Mouse (Mus musculus) cerebral cortex, adult 2 months (tissue): ENCODE results near the gene Nudt17.

Source experiments
- WGBS: fragments of 180-500 bp; shearing (Covaris S2); methylation state at CpG from one replicate; pipeline ENCODE4 v1.1.7; 2018; 5-methylcytosine and 5-hydroxymethylcytosine counted together

Nudt17 gene

DNA sequence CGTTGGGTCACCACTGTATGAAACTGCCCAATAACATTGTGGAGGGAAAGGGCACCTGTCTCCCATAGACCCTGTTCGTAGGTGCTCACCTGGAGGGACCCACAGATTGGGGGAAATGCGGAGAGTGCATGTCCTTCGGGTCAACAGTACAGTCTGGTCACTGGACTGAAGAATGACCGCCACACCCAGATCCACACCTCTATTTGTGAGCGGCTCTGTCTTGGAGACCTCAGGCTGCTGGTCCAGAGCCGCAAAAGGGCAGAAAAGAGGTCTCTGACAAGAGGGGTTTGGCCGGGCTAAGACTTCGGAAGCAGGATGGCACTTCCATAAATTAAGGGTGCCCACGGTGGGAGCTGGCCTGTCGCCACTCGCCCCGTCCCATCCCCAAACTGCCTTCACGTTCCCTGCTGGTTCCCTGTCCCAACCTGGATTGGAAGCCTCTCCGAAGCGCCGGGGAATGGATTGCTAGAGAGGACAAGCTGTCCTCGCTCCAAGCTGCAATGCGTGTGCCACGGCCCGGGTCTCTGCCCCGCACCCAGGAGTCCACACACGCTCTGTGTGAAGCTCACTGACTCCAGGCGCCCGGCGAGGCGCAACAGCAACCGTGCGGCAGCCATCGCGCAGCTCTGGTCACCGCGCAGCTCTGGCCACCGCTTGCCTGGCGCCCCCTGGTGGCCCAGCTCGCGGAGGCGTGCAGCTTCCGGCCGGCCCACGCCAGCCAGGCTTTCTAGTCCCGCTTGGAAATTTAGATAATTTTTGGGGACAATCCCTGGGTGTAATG lies at the start of gene Nudt17:
Gene Nudt17, minus strand, starts transcription at position 660 of the 781 bp plus-strand sequence.
- 5% methylated on average over 42 of the region's 42 CpGs for WGBS

DNA sequence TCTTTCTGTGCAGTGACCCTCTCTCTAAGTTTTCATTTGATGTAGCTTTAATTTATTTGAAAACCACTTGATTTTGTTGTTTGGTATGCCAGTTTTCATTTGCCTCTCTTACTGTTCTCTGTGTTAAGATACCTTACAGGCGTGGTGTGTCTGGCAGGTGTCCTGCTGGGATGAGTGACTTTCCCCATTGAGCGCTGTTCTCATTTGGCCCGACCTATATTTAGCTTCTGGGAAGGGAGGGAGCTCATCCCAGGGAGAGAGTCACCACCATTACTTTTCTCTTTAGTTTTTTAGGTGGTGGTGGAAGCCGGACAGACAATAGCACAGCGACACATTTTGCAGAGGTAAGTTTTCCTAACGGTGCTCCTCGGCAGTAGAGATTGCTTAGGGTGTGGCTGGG lies 49.3 kb upstream of the Nudt17 start:
- 58% methylated on average over 7 of the region's 7 CpGs for WGBS

DNA sequence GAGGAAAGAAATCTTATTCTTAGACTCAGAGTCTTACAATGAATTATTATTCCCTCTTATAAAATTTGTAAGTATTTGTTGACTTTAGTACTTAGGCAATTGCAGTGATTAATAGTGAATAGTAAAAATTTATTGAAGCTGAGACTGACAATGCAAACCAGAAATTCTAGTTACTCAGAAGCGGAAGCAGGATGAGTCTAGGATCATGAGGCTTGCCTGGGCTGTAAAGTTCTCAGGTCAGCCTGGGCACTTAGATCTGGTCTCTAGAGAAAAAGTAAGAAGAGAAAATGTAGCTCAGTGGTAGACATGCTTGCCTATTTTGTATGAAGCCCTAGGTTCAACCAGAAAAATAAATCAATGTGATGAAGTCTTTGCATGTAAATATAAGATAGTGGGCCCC lies 47.6 kb upstream of the Nudt17 start:
- WGBS: 96% methylated on average over 1 of the region's 1 CpGs

DNA sequence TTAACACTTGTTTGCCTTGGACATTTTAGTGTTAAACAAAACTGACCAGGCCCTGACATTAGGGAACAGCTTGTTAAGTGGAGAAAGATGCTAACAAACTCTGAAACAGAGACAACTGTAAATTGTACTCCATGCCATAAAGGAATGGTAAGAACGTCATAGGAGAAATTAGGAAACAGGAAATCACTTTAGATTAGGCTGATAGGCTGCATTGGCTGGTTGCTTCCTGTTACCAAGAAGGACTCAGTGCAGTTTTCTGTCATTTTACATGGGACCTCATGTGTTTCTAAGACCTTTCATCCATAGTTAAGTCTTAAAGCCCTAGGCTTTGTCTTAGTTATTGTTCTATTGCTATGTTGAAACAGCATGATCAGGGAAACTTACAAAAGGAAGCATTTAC lies 38.5 kb upstream of the Nudt17 start:
- 78% methylated on average over 1 of the region's 1 CpGs for WGBS

DNA sequence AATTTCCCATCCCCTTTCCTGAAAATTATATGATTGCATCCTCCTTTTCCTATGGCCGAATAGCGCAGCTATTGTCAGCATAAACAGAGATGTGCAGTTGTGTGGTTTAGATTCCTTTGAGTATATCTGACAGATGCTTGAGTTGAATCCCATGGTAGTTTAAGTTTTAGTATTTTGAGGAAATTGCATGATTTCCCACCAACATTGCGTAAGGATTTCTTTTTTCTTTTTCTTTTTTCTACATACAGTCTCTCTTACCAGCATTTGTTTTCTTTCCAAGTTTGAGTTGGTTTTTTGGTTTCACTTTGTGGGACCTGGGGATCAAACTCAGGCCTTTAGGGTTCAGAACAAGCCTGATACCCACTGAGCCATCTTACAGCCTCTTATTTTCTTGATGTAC lies 36.0 kb upstream of the Nudt17 start:
- WGBS: 86% methylated on average over 3 of the region's 3 CpGs

DNA sequence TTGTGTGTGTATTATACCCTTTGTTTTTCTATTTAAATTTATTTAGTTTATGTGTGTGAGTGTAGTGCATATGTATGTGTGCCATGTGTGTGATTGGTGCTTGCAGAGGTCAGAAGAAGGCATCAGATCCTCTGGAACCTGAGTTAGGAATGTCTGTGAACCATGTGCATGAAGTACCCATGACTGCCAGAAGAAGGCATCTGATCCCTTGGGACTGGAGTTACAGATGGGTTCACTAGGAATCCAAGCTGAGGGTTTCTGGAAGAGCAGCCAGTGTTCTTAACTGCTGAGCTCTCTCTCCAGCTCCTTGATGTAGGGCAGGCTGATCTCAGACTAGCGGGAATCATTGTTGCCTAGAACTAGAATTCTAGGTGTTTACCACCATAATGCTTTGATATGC lies 29.6 kb upstream of the Nudt17 start:
- WGBS: 91% methylated on average over 1 of the region's 1 CpGs

DNA sequence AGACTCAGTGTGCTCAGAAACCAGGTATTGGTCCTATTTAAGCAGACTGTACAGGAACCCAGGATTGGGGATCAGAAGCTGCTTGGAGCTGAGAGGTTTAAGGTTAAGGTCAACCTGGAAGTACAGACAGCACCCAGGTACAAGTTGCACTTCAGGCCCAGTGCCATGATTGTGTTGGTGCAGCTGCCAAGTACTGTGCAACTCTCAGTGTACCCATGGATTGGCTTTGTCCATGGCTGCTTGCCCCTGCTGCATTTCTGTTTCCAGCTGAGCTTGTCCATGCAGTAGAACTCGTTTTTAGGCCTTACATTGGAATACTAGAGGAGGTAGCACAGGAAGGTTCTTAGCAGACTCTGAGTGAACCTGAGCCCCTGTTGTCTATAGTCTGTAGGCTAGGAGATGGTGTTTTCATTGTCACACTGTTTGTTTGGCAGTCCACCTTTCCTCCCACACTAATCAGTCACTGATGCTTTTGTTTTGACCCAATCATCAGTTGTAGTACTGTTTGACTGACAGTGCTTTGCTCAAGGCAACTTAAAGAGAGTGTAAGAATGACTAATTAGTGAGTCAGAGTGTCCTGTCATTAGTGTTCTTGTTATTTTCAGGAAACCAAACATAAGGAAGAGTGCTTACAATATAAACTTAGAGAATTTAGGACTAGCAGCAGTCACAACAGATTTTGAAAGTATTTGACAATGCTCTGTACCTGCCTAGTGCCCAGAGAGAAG lies 28.8 kb upstream of the Nudt17 start:
- WGBS: 35% methylated on average over 1 of the region's 1 CpGs

DNA sequence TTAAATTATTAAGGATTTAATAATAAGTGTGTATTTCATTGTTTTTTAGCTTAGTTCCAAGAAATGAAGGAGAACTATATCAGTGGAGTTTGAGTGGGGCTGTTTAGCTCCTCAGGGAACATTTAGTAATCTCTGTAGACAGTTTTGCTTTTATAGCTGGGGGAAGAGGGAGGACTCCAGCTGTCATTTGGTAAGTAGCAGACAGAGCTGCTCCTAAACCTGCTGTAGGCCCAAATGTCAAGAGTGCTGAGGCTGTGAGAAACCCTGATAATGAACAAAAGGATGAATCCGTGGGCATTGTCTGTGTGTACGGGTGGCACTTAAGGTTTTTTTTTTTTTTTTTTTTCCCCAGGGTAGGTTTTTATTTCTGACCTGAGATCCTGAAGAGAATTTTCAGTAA lies 26.8 kb upstream of the Nudt17 start:
- 46% methylated on average over 2 of the region's 2 CpGs for WGBS

DNA sequence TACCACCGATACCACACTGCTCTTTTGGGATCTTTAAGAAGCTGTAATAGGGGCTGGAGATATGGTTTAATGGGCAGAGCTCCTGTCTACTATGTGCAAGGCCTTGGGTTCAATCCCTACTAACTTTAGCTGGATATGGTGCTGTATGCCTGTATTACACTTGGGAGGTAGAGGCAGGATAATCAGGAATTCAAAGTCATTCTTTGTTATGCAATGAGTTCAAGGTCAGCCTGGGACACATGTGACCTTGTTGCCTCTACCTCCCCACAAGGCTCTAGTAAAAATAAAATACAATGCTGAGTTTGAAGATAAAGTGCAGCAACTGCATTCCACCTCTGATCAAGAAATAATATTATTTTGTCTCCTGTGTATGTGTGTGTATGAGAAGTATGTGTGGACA lies 25.6 kb upstream of the Nudt17 start:
- WGBS: 100% methylated on average over 1 of the region's 1 CpGs

DNA sequence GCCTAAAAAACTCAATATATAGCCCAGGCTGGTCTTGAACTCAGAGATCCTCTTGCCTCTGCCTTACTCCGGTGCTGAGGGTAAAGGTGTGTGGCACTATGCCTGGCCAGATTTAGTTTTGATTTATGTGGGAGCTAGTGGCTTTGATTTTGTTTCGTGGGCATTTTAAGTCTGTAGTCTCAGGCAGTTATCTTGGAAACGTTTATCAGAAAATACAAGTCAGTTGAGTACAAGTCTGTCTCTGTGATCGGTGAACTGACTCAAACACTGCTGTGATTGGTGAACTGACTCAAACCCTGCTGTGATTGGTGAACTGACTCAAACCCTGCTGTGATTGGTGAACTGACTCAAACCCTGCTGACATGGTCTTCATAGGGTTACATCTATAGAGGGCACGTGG lies 22.4 kb upstream of the Nudt17 start:
- WGBS: 55% methylated on average over 5 of the region's 5 CpGs

DNA sequence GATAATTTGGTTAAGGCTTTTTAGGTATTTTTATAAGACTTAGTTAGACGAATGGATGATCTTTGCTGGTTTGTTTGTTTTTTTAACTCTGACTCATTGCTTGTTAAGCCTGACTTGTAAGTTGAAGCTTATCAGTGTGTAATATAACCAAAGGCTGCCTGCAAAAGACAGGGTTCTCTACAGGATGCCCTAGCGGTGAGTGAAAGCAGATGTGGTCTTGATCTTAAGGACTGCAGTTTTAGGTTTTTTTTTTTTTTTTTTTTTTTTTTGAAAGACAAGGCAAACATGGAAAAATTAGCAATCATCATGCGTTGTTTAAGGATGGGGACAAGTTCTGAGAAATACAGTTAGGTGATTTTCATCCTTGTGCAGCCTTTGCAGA lies 21.0 kb upstream of the Nudt17 start:
- WGBS: 41% methylated on average over 3 of the region's 3 CpGs

DNA sequence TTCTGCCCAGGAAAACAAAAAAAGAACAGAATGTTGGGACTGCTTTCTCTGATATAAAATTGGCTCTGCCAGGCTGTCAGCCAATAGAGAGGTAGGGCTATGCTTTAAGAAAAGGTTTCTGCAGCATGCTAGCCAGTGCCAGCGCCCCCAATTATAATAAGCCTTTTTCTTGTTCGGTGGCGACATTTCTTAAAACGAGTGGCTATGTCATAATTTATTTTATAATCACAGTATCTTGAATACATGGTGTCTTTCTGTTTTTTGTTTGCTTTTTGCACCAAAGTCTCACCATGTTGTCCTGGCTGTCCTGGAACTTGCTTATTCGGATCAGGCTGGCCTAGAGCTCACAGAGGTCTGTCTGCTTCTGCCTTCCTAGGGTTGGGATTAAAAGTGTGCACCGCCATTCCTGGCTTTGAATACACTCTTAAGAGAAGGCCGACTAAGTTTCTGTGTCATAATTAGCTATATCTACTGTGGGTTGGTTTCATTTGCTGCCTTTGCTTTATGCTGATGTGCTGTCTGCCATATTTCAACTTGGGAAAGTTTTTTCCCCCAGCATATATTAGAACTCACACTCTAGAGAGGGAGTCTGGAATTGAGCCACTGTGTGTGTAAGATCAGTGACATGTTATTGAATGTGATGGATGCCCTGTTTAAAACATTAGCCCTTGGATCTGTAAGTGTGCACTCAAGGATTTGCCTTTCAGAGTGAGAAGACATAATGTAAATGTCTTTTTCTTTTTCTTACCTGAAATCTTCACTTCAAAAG lies 20.5 kb upstream of the Nudt17 start:
- 14% methylated on average over 7 of the region's 7 CpGs for WGBS

DNA sequence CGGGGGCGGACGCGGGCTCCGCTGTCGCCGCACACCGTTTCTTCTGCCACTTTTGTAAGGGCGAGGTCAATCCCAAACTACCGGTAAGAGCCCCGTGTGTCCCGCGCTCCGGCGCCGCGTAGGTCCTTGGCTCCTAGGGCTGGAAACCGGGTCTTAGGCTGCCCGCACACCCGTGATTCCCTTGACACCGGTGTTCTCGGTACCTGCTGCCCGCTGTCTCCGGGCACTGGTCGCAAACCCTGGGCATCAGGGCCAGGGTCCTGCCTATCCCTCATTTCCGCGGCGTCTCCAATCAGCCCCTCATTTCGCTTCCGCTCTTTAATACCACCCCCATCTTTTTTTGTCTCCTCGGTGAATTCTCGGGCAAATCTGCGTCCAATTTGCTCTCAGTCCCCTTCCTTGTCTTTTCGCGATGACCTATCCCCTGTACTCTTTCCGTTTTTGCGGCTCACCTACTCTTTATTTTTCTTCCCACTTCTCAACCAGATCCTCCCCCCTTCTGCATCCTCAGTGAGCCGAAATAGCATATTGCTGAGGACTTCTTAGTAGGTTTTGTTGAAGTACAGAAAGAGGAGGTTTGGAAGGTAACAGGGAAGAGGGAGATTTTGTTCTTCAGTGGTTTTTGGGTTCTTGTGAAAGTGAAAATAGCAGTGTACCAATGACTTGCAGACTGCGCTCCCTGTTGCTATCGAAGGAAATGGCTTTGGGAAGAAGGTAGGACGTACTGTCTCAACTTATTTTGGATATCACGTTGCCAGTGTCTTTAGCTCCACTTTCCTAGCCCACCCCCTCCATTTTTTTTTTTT lies 19.7 kb upstream of the Nudt17 start:
- WGBS: under 1% methylated on average over 42 of the region's 42 CpGs

DNA sequence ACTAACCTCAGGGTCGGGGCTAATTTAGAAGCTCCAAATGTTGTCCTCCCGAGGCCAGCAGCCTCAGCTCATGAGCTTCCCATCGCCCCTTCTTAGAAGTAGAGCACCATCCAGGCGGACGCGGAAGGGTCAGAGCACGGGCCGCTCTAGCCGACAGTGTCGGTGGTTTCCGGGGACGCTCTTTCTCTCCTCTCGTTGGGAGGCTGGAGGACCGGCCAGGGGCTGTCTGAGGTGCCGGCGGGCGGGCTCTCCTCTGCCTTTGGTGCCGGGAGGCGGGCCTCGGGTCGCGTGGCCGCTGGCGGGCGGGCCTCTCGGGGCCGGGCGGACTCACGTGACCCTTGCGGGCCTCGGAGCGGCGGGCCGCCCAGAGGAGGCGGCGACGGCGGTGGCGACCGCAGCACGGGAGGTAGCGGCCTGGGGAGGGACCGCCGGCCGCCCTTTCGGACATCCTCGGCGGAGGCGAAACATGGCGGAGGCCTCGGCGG lies 19.0 kb upstream of the Nudt17 start, which contains the start of the genes Polr3c and Rnf115:
Gene Polr3c, minus strand, starts transcription at position 286 of the 485 bp plus-strand sequence.
Gene Rnf115, plus strand, starts transcription at position 322 of the 485 bp plus-strand sequence.
- WGBS: under 1% methylated on average over 52 of the region's 52 CpGs

DNA sequence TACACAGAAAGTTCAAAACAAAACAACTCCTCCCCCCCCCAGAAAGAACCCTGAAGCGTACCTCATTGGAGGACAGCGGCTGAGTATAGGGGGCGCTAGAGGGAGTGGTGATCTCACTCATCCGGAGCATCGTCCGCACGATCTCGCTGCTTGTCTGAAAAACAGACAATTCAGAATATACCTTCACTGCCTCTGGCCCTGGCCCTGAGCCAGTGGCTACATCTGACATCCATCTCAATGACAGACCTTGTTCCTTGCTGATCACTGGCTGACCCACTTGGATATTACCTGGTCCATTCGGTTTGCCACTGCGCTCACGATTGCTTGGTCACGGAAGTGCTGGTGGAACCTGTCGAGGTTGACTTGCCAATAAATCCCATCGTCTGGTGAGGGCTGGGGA lies 10.8 kb upstream of the Nudt17 start:
- WGBS: 42% methylated on average over 14 of the region's 14 CpGs

DNA sequence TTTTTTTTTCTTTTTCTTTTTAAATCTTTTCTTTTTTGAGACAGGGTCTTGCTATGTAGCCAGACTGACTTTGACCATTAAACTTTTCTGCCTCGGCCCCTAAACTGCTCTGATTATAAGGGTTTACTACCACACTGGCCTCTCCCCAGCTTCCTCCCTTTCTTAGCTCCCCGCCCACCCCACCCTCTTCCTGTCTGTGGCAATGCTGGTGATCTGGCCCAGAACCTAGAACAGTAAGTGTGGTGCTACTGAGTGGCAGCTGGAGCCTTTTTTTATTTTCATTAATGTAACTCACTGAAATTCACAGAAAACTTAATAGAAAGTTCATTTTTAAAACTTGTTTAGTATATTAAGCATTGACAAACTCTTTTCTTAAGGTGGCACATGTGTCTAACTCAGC lies 7.5 kb upstream of the Nudt17 start:
- 77% methylated on average over 2 of the region's 2 CpGs for WGBS

DNA sequence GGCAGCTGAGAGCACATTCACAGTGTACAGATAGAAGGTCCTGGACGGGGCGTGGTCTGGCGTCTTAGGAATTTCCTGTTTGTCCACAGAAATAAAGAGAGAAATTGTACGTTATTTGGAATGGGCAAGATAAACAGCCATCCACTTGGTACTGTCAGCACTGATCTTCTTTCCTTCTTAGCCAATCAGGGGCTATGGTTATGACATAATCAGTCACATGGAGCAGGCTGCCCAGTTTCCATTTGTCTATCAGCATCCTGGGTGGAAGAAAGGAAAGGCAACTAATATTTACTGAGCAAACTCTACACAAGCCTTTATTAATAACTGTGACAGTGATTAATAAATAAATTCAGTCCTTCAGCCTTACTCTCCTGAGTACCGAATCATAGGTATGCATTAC lies 5.9 kb upstream of the Nudt17 start:
- WGBS: 89% methylated on average over 5 of the region's 5 CpGs

DNA sequence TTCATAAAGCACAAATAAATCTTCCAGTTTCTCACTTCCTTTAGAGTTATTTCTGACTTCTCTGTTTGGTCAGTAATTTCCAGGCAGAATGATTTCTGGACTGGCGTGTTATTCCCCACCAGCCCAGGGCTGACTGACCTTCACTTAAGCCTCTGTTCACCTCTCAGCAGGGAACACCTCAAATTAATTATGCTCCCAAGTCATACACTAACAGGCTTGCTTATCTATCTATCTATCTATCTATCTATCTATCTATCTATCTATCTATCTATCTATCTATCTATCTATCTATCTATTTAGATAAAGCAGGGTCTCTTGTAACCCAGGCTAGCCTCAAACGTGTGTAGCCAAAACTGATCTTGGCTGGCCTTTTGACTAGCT lies 312 bp upstream of the Nudt17 start:
- 52% methylated on average over 2 of the region's 2 CpGs for WGBS

DNA sequence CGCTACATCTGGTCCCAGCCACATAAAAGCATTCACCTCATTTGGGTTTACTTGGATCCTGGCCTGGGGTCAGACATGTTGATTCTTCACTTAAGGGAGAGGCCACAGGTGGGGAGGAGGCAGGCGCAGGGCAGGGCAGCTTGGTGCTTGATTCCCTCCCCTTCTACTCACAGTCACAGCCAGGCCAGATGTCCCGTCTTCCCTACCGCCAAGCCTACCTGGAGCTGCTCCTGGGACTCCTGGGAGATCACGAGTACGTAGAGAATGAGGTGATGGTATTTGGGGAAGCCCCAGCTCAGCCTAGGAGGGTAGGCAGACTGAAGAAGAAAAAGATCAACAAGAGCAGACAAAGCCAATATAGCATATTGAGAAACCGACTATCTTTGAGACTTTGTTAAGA lies 1.4 kb downstream of the Nudt17 start:
- 78% methylated on average over 7 of the region's 7 CpGs for WGBS

DNA sequence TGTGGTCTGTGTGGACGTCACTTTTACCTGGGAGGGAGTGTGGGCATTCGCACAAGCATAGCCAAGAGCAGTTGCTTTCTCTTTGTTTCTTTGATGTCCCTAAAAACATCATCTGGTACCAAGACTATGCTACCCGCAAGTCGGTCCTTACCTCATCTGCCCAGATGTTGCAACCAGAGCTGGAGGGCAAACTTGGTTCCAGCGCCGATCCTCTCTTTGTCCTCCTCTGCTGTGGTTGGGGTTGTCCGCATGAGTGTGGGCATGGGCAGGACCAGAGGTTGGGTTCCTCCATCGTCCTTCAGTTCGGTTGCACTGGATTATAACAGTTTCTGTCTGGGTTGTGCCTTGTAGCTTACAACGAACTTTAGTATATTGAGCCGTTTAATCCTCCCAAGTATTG lies 2.1 kb downstream of the Nudt17 start:
- 90% methylated on average over 11 of the region's 11 CpGs for WGBS

DNA sequence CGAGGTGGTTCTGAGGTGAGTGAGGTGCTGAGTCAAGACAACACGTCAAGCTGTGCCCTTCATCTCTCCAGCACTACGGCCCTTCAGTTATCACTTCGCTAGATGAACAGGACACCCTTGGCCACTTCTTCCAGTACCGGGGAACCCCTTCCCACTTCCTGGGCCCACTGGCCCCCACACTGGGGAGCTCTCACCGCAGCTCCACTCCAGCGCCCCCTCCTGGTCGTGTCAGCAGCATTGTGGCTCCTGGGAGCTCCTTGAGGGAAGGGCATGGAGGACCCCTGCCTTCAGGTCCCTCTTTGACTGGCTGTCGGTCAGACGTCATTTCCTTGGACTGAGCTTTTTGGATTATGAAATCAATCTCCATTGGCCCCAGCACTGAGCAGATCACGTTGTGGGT lies 3.6 kb downstream of the Nudt17 start:
- WGBS: 66% methylated on average over 11 of the region's 11 CpGs

DNA sequence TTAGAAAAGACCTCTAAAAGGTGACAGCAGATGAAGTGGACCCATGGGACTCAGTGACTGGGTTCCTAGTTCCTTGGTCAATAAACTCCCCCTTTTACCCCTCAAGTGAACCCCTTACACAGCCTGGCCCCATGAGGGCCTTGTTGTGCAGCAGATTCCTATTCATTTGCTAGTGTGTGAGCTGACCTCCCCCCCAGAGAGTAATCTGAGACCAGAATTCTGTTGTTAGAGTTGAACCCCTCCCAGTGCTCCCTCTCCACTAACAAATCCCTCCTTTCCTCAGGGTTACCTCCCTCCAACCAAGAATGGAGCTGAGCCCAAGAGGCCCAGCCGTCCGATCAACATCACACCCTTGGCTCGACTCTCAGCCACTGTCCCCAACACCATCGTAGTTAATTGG lies 7.4 kb downstream of the Nudt17 start:
- WGBS: 88% methylated on average over 4 of the region's 4 CpGs
